Mouse (Mus musculus) brain, embryonic 14.5 days (tissue): ENCODE measurements around the gene Krt28.

Experiments
- CTCF ChIP-seq: fragments of 200-500 bp; IDR thresholded peaks from 2 replicates; pipeline ENCODE4 v1.5.1; 2012; ENCODE audit warnings: inconsistent platforms, mild to moderate bottlenecking, moderate library complexity, borderline replicate concordance; ENCODE audit not compliant: insufficient read depth, insufficient read length; ENCODE audit errors: extremely low read depth
- POLR2A ChIP-seq: fragments of 200-500 bp; IDR thresholded peaks from 2 replicates; pipeline ENCODE4 v1.6.1; 2012; ENCODE audit warnings: mild to moderate bottlenecking, inconsistent platforms, borderline replicate concordance; ENCODE audit not compliant: poor library complexity, insufficient read depth, insufficient read length, severe bottlenecking; ENCODE audit errors: extremely low read depth

- TF ChIP-seq POLR2A (no peak), CTCF (no peak)
Observed at GRCm38 (mm10) chr11:99406186-99406585, 31.5 kb upstream of the Krt28 start.
